Mouse (Mus musculus) liver, adult 2 months (tissue): ENCODE results near the gene Dennd4a. TPM values are rescaled to one million over a fixed set of nuclear protein-coding genes. Genes with fewer than 3 reads are reported as not detected.

Source experiments
- DNase-seq: peaks from one replicate; pipeline ENCODE4 v3.0.0-alpha.2; 2011; ENCODE audit warnings: low read depth, low spot score; ENCODE audit errors: extremely low read depth
- H3K27ac ChIP-seq: fragments of 200-500 bp; replicated peaks from 2 replicates; pipeline ENCODE4 v1.5.1; 2012; ENCODE audit warnings: low read depth, mild to moderate bottlenecking, control low read depth, inconsistent platforms, low read length; ENCODE audit not compliant: insufficient read depth
- H3K27me3 ChIP-seq: fragments of 200-500 bp; 2 replicates; pipeline ENCODE4 v1.6.1; 2012; ENCODE audit warnings: mild to moderate bottlenecking, moderate library complexity, low read length, inconsistent platforms; ENCODE audit not compliant: control insufficient read depth, insufficient read depth
- H3K36me3 ChIP-seq: fragments of 200-500 bp; 2 replicates; pipeline ENCODE4 v1.6.1; 2012; ENCODE audit warnings: low read length, inconsistent platforms; ENCODE audit not compliant: control insufficient read depth, insufficient read depth
- H3K4me1 ChIP-seq: fragments of 200-500 bp; 2 replicates; pipeline ENCODE4 v1.6.1; 2011; ENCODE audit warnings: low read length; ENCODE audit not compliant: control insufficient read depth, insufficient read depth
- H3K4me3 ChIP-seq: fragments of 200-500 bp; 2 replicates; pipeline ENCODE4 v1.5.1; 2011; ENCODE audit warnings: low read depth, mild to moderate bottlenecking, control low read depth, low read length, moderate library complexity; ENCODE audit not compliant: insufficient read depth
- H3K79me2 ChIP-seq: fragments of 200-500 bp; 2 replicates; pipeline ENCODE4 v1.6.1; 2012; ENCODE audit warnings: inconsistent platforms, mild to moderate bottlenecking, low read length, moderate library complexity; ENCODE audit not compliant: control insufficient read depth, insufficient read depth
- H3K9ac ChIP-seq: fragments of 200-500 bp; 2 replicates; pipeline ENCODE4 v1.6.1; 2012; ENCODE audit warnings: low read depth, mild to moderate bottlenecking, control low read depth, inconsistent platforms, low read length
- CTCF ChIP-seq: fragments of 200-500 bp; IDR thresholded peaks from 2 replicates; pipeline ENCODE4 v1.5.1; 2011; ENCODE audit warnings: low read depth, low read length, control low read depth
- POLR2A ChIP-seq: fragments of 200-500 bp; IDR thresholded peaks from 2 replicates; pipeline ENCODE4 v1.6.1; 2011; ENCODE audit warnings: low read length, control low read depth; ENCODE audit not compliant: insufficient read depth; ENCODE audit errors: extremely low read depth
- WGBS: fragments of 180-500 bp; shearing (Covaris S2); methylation state at CpG from one replicate; pipeline ENCODE4 v1.1.7; 2018; 5-methylcytosine and 5-hydroxymethylcytosine counted together
- polyA plus RNA-seq: library from polyadenylated mRNA; depleted of rRNA; stranded (reverse); fragments of >200 nt; gene quantifications from 2 replicates; pipeline ENCODE4 v1.2.3, GENCODE M21; 2012
- total RNA-seq: library from RNA; depleted of rRNA; stranded (reverse); fragments of >200 nt; gene quantifications from 2 replicates; pipeline ENCODE4 v1.2.3, GENCODE M21; 2014

Dennd4a gene
- total and polyA plus RNA-seq, 2 experiments, result 8.0 to 17.1 TPM

DNA sequence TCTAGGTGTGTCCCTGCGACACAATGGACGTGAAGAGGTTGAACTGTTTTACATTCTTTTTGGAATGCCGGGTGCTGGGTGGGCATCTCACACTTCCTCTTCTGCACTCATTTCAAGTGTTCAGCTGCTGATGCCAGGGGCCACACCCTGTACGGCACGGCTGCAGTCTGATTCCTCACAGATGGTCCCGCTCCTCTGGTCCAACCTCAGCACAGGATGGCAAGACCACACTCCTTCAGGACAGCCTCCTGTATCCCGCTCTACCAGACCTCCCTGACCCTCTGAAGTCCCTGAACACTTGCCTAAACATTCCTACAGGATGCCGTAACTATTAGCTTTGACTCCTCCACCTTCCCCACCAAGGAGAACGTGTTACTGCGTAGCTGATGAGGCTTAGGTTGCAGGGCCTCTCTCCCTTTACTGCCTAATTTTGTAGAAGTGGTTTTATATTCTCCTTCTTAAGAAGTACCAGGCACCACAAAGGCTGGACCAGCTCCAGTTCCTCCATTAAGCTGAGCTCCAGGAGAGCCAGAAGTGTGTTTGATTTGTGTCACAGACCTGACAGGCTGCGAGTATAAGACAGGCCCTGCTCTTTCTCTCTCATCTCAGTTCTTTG lies 129.7 kb downstream of the Dennd4a start:
- TF ChIP-seq POLR2A (no peak), CTCF (no peak)
- WGBS, result 85% methylated on average over 11 of the region's 11 CpGs
- DNase-seq, result no peak
- no peaks in the 10 kb centered on the region for H3K4me1 ChIP-seq
- H3K27me3 ChIP-seq, result no peaks in the 10 kb centered on the region
- H3K4me3 ChIP-seq, result no peak overlapping the region
- no peak overlapping the region for H3K27ac ChIP-seq
- no peak overlapping the region for H3K9ac ChIP-seq
- no peaks in the 10 kb centered on the region for H3K79me2 ChIP-seq
- H3K36me3 ChIP-seq, result no peaks in the 10 kb centered on the region

DNA sequence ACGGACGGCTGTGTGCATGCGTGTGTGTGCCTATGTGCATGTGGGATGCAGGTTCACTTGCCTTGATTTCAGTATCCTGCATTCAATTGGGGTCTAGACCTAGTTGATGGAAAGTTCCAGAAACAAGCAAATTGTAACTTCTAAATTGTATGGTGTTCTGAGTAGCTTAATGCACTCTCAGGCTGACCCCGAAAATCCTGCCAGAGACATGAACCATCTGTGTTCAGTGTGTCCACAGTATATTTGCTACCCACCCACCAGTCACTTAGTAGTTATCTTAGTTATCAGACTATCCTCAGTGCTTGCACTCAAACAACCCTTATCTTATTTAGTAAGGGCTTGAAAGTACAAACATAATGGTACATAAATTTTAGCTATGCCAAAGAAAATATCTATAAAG lies 130.5 kb downstream of the Dennd4a start:
- DNase-seq, result no peak
- H3K4me3 ChIP-seq, result no peak overlapping the region
- H3K9ac ChIP-seq, result no peak overlapping the region
- WGBS, result 89% methylated on average over 4 of the region's 4 CpGs
- H3K27me3 ChIP-seq, result no peaks in the 10 kb centered on the region
- H3K4me1 ChIP-seq, result no peaks in the 10 kb centered on the region
- no peaks in the 10 kb centered on the region for H3K36me3 ChIP-seq
- H3K79me2 ChIP-seq, result no peaks in the 10 kb centered on the region
- TF ChIP-seq POLR2A, result no peak
- no peak for TF ChIP-seq CTCF
- H3K27ac ChIP-seq, result no peak overlapping the region

DNA sequence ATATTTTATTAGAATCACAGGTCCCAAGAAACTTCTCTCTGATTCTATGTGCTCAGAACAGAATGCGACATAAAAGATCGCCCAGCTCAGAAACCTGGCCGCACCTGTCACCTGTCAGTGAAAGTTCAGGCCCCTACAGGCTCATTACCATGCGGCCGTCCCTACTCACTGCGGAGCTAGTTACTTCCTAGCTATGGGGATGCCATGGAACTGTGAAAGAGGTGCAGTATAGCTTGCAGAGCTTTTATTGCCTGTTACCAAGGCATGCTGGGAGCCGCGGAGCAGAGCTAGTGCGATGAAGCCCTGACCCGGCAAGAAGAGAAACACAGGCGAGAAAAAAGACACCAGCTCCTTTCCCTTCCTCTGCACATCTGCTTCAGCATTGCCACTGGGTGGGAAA lies 132.9 kb downstream of the Dennd4a start:
- Histone ChIP-seq H3K27me3 (no peaks in the 10 kb centered on the region), H3K4me1 (no peaks in the 10 kb centered on the region), H3K36me3 (no peaks in the 10 kb centered on the region), H3K9ac (no peak overlapping the region), H3K79me2 (no peaks in the 10 kb centered on the region), H3K4me3 (no peak overlapping the region), H3K27ac (no peak overlapping the region)
- no peak for DNase-seq
- TF ChIP-seq POLR2A, result no peak
- TF ChIP-seq CTCF, result no peak
- 83% methylated on average over 11 of the region's 11 CpGs for WGBS

DNA sequence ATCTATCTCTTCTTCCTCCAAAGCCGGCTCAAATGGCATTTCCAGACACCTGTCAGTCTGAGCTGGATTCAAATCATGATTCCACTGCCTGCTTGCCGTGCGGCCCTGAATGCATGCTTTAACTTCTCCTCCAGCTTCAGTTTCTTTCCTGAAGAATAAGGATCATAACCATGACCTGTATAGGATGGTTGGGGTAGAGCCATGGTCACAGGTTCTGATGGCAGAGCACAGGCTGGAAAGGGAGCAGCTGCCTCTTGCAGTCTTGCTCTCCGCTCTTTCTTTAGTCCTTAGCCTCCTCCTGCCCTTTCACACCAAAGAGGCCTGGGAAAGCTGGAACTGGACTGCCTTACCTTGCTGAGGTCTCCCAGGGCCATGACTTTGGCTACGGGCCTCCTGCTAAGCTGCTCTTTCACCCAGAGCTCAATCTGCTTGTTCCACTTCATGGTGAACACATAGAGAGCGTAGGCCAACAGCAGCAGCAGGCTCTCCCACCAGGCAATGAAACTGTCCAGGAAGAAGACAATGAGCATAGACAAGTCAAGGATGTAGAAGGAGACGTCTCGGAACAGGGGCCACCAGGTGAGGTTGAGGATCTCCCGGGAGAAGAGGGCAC lies 136.4 kb downstream of the Dennd4a start:
- H3K4me3 ChIP-seq, result no peak overlapping the region
- 88% methylated on average over 9 of the region's 9 CpGs for WGBS
- no peak for TF ChIP-seq POLR2A
- no peak for TF ChIP-seq CTCF
- H3K79me2 ChIP-seq, result no peaks in the 10 kb centered on the region
- no peak for DNase-seq
- H3K27me3 ChIP-seq, result no peaks in the 10 kb centered on the region
- no peaks in the 10 kb centered on the region for H3K4me1 ChIP-seq
- no peak overlapping the region for H3K9ac ChIP-seq
- no peak overlapping the region for H3K27ac ChIP-seq
- no peaks in the 10 kb centered on the region for H3K36me3 ChIP-seq

DNA sequence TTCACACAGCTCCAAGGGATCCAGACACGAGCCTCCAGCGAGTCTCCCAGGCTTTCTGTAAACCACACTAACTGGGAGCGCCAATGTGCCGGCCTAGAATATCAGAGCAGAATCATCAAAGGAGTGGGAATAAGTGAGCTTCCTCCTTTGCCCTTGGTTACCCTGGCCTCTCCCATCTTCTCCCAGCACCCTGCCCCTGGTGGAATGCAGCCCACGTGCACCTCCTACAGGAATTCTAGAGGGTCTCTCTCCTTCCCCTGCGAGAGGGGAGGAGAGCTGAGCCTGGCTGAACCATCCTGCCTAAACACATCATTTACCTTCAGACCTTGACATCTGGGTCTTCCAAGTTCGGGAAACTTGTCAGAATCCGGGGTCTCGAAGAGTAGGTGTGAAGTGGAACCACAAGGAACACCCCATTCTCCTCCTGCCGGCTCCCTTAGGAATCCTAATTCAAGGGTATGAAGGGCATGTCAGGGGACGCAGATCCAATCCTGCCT lies 140.1 kb downstream of the Dennd4a start, which contains the start of gene Slc24a1:
TSS of gene Slc24a1 (minus strand) at position 447 of the 497 bp plus-strand sequence.
- Histone ChIP-seq H3K9ac (no peak within 1 kb of the TSS), H3K27me3 (no peaks in the 10 kb centered on the region), H3K4me1 (no peaks in the 10 kb centered on the region), H3K4me3 (no peak within 1 kb of the TSS), H3K79me2 (no peaks in the 10 kb centered on the region), H3K27ac (no peak within 1 kb of the TSS), H3K36me3 (no peaks in the 10 kb centered on the region)
- no peak for DNase-seq
- TF ChIP-seq POLR2A, result no peak
- TF ChIP-seq CTCF, result no peak
- 72% methylated on average over 11 of the region's 11 CpGs for WGBS

DNA sequence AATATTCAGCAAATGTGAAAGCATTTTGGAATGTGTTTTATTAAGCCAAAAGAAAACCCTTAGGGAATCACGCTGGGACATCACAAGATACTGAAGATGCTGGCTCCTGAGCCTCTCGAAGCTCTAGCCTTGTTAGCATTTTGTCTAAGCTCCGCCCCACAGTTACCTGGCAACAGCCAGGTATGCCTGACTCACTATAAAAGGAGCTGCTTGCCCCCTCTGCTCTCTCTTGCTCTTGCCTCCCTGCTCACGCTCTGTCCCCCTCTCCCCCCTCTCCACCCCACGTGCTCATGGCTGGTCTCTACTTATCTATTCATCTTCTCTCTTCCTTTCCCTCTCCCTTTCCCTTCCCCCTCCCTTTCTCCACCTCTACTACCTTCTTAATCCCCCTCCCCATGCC lies 140.9 kb downstream of the Dennd4a start:
- TF ChIP-seq POLR2A, result no peak
- TF ChIP-seq CTCF, result no peak
- Histone ChIP-seq H3K27ac (no peak overlapping the region), H3K36me3 (no peaks in the 10 kb centered on the region), H3K4me1 (peaks cover 3% of the 10 kb centered on the region; the same call in 1 of the 2 replicates), H3K9ac (no peak overlapping the region), H3K27me3 (no peaks in the 10 kb centered on the region), H3K79me2 (no peaks in the 10 kb centered on the region), H3K4me3 (no peak overlapping the region)
- no peak for DNase-seq
- WGBS, result 65% methylated on average over 5 of the region's 5 CpGs
